Mouse (Mus musculus) B cell, adult 2 months (primary cell): ENCODE measurements around the gene Gm28539.
"Not testable (repeated sequence)": the region's sequence is repeated elsewhere in the genome, so short reads cannot be mapped to it uniquely, and the experiment has no call there.

Source experiments
- DNase-seq, 2 experiments: peaks; one replicate each; pipeline ENCODE4 v3.0.0; 2022

Gene Gm28539

DNA sequence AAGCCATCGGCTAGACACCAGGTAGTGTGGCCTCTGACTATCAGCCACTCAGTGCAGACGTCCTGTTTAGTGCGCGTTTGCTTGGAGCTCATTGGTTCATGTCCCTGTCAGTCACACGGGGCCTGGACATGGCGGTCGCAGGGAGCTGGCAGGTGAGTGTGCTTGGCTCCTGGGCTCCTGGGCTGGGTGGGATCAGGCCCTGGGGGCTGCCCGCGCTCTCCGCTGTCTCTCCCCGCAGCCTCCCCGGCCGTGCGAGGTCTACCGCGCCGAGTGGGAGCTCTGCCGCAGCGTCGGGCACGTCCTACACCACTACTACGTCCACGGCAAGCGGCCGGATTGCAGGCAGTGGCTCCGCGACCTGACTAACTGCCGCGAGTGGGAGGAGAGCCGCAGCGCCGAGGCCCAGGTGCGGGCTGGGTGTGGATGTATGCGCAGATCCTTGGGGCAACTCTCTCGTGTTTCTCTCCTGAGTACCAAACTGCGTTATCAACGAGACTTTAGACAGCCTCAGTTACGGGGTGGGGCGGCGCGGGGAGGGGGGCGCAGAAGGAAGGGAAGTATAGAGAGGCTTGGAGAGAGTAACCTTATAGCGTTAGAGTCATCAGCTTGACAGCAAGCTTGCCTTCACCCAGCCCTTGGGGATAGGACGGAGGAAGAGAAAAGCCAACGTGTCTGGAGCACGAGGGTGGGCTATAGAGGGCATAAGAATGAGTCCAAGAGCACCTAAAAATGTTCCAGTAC is at the start of gene Gm28539, which contains the start of gene 2510002D24Rik:
Gene Gm28539, plus strand, starts transcription at position 117 of the 741 bp plus-strand sequence.
Gene 2510002D24Rik, plus strand, starts transcription at position 111 of the 741 bp plus-strand sequence.
- DNase-seq, result peak; percentile 90 to 91

DNA sequence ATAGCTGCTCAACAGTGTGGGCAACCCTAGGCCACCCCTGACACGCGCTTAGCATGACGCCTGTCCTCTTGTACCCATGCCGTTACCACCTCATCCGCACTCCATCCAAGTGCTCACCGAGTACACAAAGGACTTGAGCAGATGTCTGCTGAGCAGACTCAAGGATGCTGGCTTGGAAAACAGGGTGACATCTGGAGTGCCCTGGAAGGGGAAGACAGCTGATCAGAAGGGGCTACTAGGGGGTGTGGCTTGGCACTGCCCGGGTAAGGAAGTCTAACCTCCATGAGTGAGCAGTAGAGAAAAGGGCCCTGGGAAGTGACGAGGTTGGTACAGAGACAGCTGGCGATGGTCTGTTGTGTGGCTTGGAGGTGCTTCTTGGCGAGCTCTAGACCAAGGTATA is 49.7 kb upstream of the Gm28539 start:
- no peak for DNase-seq

DNA sequence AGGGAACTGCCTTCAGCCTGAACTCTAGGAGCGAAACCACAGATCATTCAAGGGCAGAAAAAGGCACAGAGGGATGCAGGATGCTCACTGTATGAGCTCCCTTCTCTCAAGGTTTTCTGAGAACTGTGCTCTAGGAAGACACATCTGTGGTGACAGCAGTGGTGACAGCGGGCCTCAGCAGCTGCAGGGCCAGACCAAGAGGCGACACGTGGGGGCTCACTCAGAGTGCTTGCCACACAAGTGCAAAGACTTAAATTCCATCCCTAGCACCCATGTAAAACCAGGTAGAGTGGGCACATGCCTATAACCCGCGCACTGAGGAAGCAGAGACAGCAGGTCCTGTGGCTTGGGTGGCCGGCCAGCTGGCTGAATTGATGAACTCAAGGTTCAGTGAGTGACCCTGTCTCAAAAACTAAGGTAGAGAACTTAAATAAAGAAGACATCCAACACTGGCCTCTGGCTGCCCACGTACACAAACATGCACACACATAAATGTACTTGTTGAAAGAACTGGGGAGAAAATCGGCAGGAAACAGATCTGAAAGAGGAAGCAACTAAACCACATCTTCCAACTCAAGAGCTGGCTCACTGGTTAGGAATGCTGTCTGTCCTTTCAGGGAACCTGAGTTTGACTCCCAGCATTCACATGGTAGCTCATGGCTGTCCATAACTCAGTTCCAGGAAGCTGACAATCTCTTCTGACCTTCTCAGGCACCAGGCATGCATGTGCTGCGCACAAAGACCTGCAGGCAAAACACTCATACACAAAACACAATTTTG is 47.6 kb upstream of the Gm28539 start:
- no peak for DNase-seq

DNA sequence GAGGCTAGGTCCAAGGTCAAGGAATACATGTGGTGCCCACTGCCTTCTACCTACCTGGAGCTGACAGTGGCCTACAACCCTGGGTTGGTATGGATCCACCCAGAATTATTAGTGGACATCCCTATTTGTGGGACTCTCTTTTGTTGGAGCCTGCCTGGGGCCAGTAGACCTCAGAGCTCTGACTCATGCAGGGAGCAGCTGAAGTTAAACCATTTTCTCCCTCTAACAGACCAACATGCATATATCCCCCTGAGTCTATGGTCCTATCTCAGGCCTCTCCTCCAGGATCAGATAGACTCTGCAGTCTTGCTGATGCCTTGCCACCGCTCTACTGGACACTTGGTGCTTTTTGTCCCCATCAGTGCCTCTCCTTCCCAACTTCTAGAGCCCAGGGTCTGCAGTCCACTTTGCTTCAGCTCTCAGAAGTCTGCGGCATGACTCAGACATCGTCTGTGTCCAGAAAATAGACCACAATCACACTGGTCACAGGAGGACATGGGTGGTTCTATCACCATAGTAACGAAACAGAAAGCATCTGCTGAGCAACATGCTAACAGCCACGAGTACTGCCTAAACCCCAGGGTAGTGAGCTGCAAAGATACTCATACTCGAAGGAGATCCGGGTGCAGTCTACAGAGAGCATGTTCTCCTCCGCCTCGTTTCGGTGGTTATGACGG is 41.0 kb upstream of the Gm28539 start:
- DNase-seq, result no peak

DNA sequence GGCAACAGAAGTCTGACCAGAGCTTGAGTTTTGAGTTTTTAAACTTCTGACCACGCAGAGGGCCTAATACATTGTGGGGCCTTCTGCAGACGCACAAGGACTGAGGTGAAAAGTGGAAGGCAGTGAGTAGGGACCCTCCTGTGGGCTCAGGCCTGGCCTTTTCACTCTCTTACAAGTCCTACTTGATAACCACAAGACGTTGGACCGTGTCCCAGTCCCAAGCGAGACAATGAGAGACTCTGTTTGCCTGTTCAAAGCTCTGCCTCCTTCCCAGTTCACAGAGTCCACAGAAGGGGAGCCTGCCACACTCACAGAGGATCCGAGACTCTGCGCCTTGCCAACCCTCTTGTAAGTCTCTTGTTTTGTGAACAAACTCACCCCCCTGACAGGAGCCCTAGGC is 39.7 kb upstream of the Gm28539 start:
- DNase-seq, result no peak

DNA sequence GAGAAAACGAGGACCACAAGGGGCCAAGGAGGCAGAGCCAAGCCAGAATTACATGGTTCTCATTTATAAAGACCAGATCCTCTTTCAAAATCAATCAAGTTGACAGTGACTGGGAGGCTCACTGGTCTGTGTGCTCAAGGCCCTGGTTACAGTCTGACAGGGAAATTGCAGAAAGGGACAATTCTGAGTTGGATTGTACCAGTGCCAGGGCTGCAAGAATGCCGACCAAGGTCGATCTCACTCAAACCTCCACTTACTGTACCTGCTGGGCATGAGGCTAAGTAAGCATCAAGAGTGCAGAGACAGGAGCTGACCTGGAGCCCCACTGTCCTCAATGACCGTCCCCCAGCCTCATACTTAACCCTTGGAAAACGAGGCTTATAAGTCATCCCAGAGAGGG is 38.2 kb upstream of the Gm28539 start:
- no peak for DNase-seq

DNA sequence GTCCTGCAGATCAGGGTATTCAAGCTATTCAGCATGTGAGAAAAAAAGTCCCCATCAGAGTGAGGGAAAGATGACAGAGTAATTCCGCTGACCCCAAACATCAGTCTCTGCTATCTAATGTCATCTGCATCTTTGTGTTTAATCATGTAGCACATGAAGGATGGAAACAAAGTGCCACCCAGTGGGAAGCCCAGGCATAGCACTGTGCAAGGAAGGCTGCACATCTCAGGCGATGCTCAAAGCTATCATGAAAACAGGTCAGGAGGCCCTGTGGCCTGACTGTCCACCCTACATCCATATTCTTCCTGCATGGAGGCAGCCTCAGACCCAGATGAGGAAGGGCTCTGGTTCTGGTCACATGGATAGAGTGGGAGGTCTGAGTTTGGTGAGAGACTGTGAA is 37.5 kb upstream of the Gm28539 start:
- DNase-seq, result no peak

DNA sequence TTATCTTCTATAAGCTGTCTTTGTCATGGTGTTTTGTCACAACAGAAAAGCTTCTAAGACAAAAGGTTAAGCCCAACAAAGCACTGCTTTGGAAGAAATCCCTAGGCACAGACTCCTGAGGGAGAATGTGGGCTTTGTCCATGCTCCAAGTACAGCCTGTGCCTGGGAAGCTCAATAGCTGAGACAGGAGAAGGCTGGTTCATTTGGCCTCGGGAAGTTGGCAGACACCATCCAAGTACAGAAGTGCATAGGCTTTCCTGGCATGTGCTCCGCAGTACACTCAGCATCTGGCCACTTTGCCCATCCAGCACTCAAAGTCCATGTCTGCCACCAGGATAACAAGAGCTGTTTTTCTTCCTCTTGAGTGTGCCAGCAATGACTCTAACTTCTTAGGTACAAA is 30.6 kb upstream of the Gm28539 start:
- no peak for DNase-seq

DNA sequence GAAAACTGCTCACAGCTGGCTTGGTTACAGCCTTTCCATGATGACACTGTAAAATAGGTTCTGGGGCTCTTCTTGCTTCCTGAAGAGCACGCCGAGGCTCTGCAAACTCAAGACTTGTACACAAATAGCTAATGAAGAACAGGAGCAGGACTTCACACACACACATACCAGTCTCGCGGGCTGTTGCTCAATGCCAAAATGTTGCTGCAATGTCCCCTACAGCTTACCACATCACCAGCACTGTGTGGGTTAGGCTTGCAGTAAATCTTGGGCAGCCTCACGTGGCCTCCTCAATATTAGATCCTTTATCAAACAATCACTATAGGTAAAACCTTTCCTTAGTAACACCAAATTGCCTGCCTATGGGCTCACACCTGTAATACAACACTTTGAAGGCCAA is 27.4 kb upstream of the Gm28539 start:
- DNase-seq, result no peak

DNA sequence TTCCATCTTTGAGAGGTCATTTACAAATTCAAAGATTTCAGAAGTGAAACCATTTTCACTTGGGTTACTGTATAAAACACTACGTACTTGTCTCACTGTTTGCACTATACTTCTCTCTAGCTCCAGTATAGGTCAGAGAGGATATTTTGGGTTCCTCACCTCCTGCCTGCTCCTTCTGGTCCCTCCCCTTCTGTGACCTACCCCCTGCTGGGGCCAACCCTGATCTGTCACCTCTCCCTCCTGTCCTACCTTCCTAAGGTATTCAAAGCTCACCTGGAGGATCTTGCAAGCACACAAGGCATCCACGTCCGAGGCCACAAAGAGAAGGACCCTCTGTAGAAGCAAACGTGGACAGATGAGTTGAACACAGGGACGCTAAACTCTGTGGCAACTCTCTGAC is 25.4 kb upstream of the Gm28539 start:
- no peak for DNase-seq

DNA sequence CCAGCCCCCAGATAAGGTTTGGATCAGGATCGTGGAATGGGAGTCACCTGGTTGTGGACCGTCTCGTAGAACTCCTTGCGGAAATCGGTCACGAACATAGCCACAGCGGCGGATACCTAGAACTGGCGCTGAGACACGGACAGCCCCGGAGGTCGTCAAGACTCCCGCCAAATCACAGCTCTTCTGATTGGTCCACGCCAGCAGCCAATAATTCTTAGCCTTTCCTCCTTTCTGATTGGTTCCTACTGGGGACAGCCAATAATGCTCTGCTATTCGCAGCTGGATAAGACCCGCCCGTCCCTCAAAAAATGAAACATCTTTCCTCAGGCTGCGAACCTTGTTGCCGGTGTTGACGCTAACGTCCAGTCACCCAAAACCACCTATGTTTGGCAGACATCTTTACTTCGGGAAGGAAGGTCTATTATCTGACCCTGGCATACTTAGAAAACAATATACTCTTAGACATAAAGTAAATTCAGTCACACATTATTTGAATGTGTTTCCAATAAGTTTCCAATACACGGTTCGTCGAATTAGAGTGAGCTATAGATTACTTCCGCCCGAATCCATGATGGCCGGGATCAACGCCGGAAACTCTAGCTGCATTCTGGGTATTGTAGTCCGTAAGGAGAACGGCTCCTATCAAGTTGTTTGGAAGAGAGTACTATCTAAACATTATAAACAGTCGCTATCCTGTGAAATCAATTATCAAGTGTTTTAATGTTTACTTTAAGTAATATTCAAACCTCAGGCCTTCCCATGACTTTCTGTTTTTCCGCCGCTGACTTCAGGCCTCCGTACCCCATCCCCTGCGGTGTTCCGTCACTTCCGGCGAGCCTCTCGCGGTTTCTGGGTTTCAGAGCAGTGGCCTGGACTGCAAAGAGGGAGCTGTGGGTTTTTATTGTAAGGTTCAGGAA is 24.7 kb upstream of the Gm28539 start, which contains the start of the genes Ufd1 and Cdc45:
Gene Ufd1, plus strand, starts transcription at position 312 of the 917 bp plus-strand sequence.
Gene Cdc45, minus strand, starts transcription at position 520 of the 917 bp plus-strand sequence.
- peak; percentile 90 to 91 for DNase-seq

DNA sequence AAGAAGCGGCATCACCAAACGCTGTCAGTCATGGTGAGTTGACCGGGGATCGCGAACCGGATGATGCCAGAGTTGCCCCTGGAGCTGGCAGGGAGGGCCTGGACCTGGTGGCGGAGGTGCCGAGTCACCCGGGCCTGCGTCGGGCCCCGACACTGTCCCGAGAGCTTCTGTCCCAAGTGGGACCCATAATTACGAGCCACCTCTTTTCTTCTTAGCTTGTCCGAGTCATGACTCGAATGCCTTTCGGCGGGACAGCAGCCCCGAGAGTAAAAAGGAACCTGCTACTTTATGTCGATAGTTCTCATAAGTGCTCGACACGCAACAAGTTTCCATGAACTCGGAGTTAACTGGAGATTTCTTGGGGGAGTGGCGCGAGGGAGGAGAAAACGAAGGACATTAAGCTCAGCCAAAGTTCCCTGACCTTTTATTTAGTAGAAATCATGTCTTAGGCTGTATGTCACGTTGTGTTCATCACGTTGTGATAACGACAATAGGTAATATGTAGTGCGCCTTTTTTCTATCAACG is 23.9 kb upstream of the Gm28539 start:
- no peak for DNase-seq

DNA sequence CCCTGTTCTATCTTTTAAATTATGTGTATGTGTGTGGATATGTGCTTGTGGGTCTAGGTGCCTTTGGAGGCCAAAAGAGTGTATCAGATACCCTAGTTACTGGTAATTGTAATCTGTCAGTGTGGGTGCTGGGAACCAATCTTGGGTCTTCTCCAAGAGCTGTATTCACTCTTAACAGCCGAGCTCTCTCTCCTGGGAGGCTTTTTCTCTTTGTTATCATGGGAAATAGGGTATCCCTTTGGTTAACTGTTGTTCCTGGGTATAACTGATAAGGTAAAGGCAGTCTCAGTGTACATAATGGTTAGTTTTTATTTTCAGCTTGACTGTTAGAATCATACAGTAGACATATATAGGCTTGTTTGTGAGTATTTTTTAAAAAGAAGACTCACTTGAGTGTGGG is 14.0 kb upstream of the Gm28539 start:
- no peak for DNase-seq

DNA sequence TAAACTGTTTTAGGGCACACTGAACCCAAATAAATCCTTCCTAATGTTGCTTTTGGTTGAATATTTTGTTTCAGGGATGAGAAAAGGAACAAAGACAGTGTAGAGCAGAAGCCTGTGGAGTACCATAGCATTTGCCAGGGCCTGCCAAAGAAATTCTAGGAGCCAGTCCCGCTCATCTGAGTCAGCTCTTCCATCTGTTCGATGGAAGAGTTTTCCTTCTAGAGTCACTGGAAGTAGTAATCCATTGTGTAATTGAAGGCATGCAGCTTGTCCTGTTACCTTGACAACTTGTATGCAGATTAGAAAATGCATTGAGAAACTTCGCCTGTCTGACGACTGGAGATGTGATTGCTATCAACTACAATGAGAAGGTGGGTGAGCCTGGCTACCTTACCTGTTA is 13.5 kb upstream of the Gm28539 start:
- DNase-seq, result no peak

DNA sequence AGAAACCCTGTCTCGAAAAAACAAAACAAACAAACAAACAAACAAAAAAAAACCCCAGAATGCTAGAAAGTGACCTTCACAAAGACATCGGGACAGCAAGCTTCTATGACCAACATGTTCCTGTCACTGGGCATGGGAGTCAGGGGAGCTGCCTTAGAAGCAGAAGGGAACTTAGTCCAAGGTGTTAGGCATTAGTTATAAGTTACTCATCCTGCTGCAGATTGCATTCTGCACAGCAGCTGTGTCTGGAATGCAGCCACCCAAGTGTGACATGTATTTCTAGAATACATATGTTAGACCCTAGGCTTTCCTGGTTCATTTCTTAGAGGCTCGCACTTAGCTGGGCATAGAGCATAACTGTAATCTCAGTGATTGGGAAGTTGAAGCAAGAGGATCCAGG is 7.8 kb upstream of the Gm28539 start:
- no peak for DNase-seq

DNA sequence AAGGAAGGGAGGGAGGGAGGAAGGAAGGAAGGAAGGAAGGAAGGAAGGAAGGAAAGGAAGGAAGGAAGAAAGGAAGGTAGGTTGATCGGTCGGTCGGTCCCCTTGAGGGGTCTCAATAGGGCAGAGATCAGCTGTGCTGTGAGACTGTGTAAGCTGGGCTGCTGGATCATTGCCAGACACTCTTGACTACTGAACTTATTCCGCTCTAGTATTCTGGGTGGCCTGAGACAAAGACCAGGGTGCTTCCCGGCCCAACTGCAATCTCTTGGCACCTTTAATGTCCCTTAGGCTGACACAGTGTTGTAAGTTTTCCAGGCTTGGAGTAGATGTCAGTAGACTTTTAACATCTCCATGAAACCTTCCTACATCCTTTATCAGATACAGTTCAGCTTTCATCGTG is 7.3 kb upstream of the Gm28539 start:
- no peak for DNase-seq

DNA sequence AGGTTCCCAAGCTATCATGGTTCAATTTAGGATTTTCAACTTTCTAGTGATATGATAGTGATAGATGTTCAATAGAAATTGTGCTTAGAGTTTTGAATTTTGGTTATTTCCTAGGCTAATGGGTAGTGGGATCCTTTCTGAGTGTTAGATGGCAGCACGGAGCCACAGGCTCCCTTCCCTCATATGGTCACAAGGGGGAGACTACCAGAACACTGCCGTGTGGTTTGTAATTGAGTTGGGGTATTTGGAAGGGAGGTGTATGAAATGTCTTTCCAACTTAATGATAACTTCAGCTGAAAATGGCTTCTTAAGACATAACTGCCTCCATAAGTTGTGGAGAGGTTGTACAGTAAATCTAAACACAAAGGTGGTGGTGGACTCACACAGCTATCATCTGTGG is 2.9 kb upstream of the Gm28539 start:
- DNase-seq, result no peak

DNA sequence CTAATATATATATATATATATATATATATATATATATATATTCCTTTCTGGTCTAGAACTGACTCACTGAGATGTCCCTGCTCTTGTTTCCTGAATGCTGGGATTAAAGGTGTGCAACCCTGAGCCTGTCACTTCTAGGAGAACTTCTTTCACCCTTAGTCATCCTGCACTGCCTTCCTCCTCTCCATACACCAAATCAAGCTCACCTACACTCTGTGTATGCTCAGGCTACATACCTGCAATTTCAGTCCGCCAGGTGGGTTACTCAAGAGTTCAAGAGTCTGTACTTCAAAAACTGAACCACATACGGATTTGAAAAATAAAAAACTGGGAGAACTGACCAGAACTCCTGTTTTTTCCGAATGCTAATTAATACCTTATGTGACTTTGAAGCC is 314 bp upstream of the Gm28539 start:
- DNase-seq, result no peak

DNA sequence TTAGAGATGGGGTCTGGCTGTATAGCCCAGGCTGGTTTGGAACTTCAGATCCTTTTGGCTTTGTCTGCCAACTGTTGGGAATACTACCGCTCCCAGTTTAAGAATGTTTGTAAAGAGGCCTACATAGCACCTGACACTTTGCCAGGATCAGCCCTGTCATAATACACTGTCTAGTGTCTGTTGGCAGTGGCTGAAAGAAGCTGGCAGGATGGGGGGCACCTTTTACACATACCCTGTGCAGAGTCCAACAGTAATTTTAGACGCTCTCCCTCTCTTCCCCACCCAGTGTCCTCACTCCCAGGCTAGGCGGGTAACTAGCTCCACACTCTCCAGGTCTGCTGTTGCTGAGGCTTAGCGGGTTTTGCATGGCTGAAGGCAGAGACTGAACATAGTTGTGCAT is 2.0 kb downstream of the Gm28539 start:
- DNase-seq, result no peak

DNA sequence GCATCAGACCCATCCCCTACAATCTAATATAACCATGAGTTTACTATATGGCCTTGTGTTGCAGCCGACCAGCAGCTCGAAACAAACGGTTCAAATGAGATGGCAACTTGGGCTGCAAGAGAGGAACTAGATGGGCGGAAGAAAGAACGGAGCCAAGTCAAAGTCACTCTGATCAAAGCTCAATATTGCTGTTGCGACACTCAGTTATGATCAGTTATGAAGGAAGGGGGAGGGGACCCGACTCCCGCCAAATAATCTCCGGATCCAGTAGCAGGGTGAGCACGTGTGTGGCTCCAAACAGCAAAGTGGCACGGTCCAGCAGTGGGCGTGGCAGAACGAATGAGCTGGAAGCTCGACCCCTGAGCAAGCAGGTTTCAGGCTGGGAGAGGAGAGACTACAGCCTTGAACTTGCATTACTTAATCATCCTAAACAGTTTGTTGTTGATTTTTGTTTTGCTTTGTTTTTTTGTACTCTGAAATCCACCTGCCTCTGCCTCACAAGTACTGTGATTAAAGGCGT is 10.0 kb downstream of the Gm28539 start:
- no peak for DNase-seq

DNA sequence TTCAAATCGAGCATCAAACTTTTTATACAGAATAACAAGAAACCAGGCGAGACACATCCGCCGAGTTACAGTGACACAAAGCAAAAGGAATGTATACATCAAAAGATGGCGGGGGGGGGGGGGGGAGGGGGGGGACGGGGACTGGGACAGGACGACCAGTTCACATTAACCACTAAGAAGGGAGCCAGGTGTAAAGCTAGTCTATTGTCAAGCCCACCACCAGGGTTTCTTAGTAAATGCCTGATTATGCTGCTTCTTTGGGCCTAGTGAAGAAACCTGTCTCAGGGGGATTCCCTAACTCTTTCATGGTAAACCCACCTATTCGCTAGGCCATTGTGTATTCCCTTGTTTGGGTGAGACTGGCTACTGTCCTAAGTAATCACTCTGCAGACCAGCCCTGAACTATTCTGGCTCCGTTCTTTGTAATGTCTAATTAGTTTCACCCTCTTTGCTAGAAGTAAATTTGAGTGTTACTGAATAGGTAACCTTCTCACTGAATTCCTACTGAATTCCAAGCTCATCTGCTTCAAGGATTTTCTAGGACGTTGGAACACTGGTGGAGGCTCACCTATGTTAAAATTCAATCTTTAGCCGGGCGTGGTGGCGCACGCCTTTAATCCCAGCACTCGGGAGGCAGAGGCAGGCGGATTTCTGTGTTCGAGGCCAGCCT is 13.3 kb downstream of the Gm28539 start:
- not testable (repeated sequence) for DNase-seq
